Mouse (Mus musculus) hindbrain, embryonic 10.5 days (tissue): Measurements from ENCODE around the gene Atp6v1a. TPM values are rescaled to one million over a fixed set of nuclear protein-coding genes. Genes with fewer than 3 reads are reported as not detected.

ENCODE experiments used
- polyA plus RNA-seq: library from polyadenylated mRNA; unstranded; fragments of >200 nt; fragmentation: Nextera tagmentation; extraction: Ambion mirVana; gene quantifications from 2 replicates; pipeline ENCODE4 v1.2.1, GENCODE M21; 2016

Gene Atp6v1a
- polyA plus RNA-seq, 1 experiment from 2014 or later: 43.3 TPM

Other genes starting within 250 kb of the Atp6v1a start
- 12.7 and 15.2 TPM in 2 replicates for gene Ccdc191, start 249.9 kb downstream of the Atp6v1a start, polyA plus RNA-seq
- 25.1 and 31.5 TPM in 2 replicates for gene Qtrt2, start 212.9 kb downstream of the Atp6v1a start, polyA plus RNA-seq
- gene Zdhhc23, start 159.9 kb downstream of the Atp6v1a start, polyA plus RNA-seq: 0.25 and 0.32 TPM in 2 replicates
- gene Gramd1c, start 76.4 kb downstream of the Atp6v1a start, polyA plus RNA-seq: 2.5 and 3.0 TPM in 2 replicates
- 78.0 and 123 TPM in 2 replicates for gene Naa50, start 125 bp upstream of the Atp6v1a start, polyA plus RNA-seq
- gene Usf3, start 33.5 kb upstream of the Atp6v1a start, polyA plus RNA-seq: 2.4 and 2.6 TPM in 2 replicates
- 0.05 and 0.09 TPM in 2 replicates for gene Sidt1, start 193.5 kb upstream of the Atp6v1a start, polyA plus RNA-seq
- 21.7 and 28.1 TPM in 2 replicates for gene Spice1, start 207.4 kb upstream of the Atp6v1a start, polyA plus RNA-seq